Mouse (Mus musculus): ENCODE results near the gene Akap2.

The Akap2 gene

GRCm38 (mm10) chr4:57915216-57915965 is 197.9 kb downstream of the Akap2 start:
- no peak for DNase-seq

GRCm38 (mm10) chr4:57916201-57916661 is 198.8 kb downstream of the Akap2 start, which contains the start of gene D630039A03Rik:
Gene D630039A03Rik (minus strand): TSS chr4:57916297.
- peak in 1 of 2 experiments; percentile 23 for DNase-seq

- DNase-seq: no peak
These were observed 199.3 kb downstream of the Akap2 start for GRCm38 (mm10) chr4:57916711-57917110.

- DNase-seq: no peak
These were observed 202.3 kb downstream of the Akap2 start for GRCm38 (mm10) chr4:57919494-57920423.

- no peak for DNase-seq
These were observed 203.1 kb downstream of the Akap2 start for GRCm38 (mm10) chr4:57920522-57920921.

- DNase-seq: no peak
These were observed 204.7 kb downstream of the Akap2 start for GRCm38 (mm10) chr4:57922171-57922570.

- no peak for DNase-seq
These were observed 207.2 kb downstream of the Akap2 start for GRCm38 (mm10) chr4:57924556-57925071.

- DNase-seq: no peak
These were observed 210.2 kb downstream of the Akap2 start for GRCm38 (mm10) chr4:57927464-57928205.

- DNase-seq: no peak
These were observed 213.2 kb downstream of the Akap2 start for GRCm38 (mm10) chr4:57930559-57931170.

GRCm38 (mm10) chr4:57934181-57934580 is 216.7 kb downstream of the Akap2 start:
- no peak for DNase-seq

GRCm38 (mm10) chr4:57937292-57937691 is 219.8 kb downstream of the Akap2 start:
- no peak for DNase-seq

GRCm38 (mm10) chr4:57940631-57941030 is 223.2 kb downstream of the Akap2 start:
- no peak for DNase-seq

GRCm38 (mm10) chr4:57942892-57943291 is 225.4 kb downstream of the Akap2 start:
- DNase-seq: no peak
